Mouse (Mus musculus) forebrain, embryonic 14.5 days (tissue): ENCODE results near the gene Mvb12b. TPM values are rescaled to one million over a fixed set of nuclear protein-coding genes. Genes with fewer than 3 reads are reported as not detected.
A peak's percentile ranks its signal among the peaks of the same experiment; 100 is the strongest.

Experiments
- ATAC-seq: fragments of 200-750 bp; cut with Nextera tagmentation; 2 replicates; pipeline ENCODE4 v1.8.0; 2017; ENCODE audit warnings: mild to moderate bottlenecking, moderate library complexity
- DNase-seq: peaks from one replicate; pipeline ENCODE4 v3.0.0-alpha.2; 2015; ENCODE audit warnings: low spot score
- H3K27ac ChIP-seq: fragments of 300-500 bp; sonication (generic); 2 replicates; pipeline ENCODE4 v1.5.1; 2014; ENCODE audit warnings: low read depth, mild to moderate bottlenecking, control low read depth, low read length, moderate library complexity
- H3K27me3 ChIP-seq: fragments of 300-500 bp; sonication (generic); replicated peaks from 2 replicates; pipeline ENCODE4 v1.6.1; 2014; ENCODE audit warnings: low read length, control low read depth, mixed read lengths; ENCODE audit not compliant: control insufficient read depth, insufficient read depth
- H3K36me3 ChIP-seq: fragments of 300-500 bp; sonication (generic); 2 replicates; pipeline ENCODE4 v1.6.1; 2014; ENCODE audit warnings: low read length, control low read depth; ENCODE audit not compliant: control insufficient read depth, insufficient read depth
- H3K4me1 ChIP-seq: fragments of 300-500 bp; sonication (generic); 2 replicates; pipeline ENCODE4 v1.6.1; 2014; ENCODE audit warnings: antibody characterized with exemption, low read length, control low read depth; ENCODE audit not compliant: control insufficient read depth, insufficient read depth
- H3K4me2 ChIP-seq: fragments of 300-500 bp; sonication (generic); 2 replicates; pipeline ENCODE4 v1.6.1; 2014; ENCODE audit warnings: mild to moderate bottlenecking, control low read depth, low read length
- H3K4me3 ChIP-seq: fragments of 300-500 bp; sonication (generic); 2 replicates; pipeline ENCODE4 v1.5.1; 2014; ENCODE audit warnings: low read depth, low read length, control low read depth
- H3K9ac ChIP-seq: fragments of 300-500 bp; sonication (generic); 2 replicates; pipeline ENCODE4 v1.6.1; 2014; ENCODE audit warnings: mild to moderate bottlenecking, low read length, control low read depth, moderate library complexity
- H3K9me3 ChIP-seq: fragments of 300-500 bp; sonication (generic); replicated peaks from 2 replicates; pipeline ENCODE4 v1.6.1; 2016; ENCODE audit warnings: low read length, control low read depth, mixed read lengths; ENCODE audit not compliant: control insufficient read depth
- WGBS: fragments of 180-500 bp; shearing (Covaris S2); extraction: QIAGEN DNeasy Blood & Tissue Kit; methylation state at CpG from one replicate; pipeline ENCODE4 v1.1.7; 2014; 5-methylcytosine and 5-hydroxymethylcytosine counted together
- polyA plus RNA-seq: library from polyadenylated mRNA; unstranded; fragments of >200 nt; fragmentation: Nextera tagmentation; extraction: Ambion mirVana; gene quantifications from 2 replicates; pipeline ENCODE4 v1.2.1, GENCODE M21; 2014

Gene Mvb12b
- polyA plus RNA-seq, 1 experiment from 2014 or later, result 49.5 TPM

DNA sequence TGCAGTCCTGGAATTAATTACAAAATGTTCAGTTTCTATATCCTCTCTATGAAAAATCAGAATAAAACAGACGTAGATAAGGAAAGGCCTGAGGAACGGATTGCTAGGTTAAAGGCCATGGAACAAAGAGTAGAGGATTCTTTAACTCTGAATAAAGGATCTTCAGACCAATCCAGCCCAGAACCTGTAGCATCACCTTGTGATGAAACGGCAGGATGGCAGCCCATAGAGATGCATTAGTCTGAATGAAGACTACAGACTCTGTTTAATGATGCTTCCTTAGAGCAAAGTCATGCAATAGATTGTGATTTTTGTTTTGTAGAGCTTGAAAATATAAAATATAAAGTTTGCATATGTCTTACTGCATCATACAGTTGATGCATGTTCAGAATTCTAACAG lies 8.1 kb upstream of the Mvb12b start:
- ATAC-seq (no peak), DNase-seq (no peak)
- no peak overlapping the region for H3K9ac ChIP-seq
- WGBS, result 87% methylated on average over 3 of the region's 3 CpGs
- H3K9me3 ChIP-seq, result no peaks in the 10 kb centered on the region; the same call in 1 of the 2 replicates
- H3K4me3 ChIP-seq, result no peak overlapping the region
- no peaks in the 10 kb centered on the region for H3K4me1 ChIP-seq
- no peak overlapping the region for H3K4me2 ChIP-seq
- H3K36me3 ChIP-seq, result no peaks in the 10 kb centered on the region
- no peak overlapping the region for H3K27ac ChIP-seq
- no peaks in the 10 kb centered on the region for H3K27me3 ChIP-seq

- H3K9ac ChIP-seq, result no peak overlapping the region
- no peak overlapping the region for H3K27ac ChIP-seq
- H3K4me2 ChIP-seq, result no peak overlapping the region
- ATAC-seq (no peak), DNase-seq (no peak)
- H3K36me3 ChIP-seq, result no peaks in the 10 kb centered on the region
- no peaks in the 10 kb centered on the region for H3K27me3 ChIP-seq
- H3K9me3 ChIP-seq, result no peaks in the 10 kb centered on the region; the same call in 1 of the 2 replicates
- no peak overlapping the region for H3K4me3 ChIP-seq
- no peaks in the 10 kb centered on the region for H3K4me1 ChIP-seq
- WGBS, result 89% methylated on average over 3 of the region's 3 CpGs
Observed at GRCm38 (mm10) chr2:33893151-33893550, 5.4 kb upstream of the Mvb12b start.

DNA sequence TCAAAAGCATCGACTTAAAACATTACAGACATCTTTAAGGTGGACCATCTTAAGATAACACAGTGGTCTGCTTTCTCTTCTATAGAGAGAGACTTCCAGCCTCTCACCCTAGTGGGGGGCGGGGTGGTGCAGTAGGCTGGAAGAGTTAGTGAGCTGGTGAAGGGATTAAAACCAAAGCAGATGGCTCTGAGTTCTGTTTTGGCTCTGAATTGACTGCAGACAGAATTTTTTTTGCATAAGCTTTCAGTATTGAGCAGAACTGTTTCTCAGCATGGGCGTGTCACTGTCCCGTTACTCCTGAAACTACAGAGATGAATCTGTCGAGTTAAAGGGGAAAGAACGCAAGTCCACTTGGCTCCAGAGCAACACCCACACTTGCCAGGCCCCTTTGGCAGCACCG lies 4.6 kb upstream of the Mvb12b start:
- no peaks in the 10 kb centered on the region for H3K27me3 ChIP-seq
- no peak overlapping the region for H3K4me3 ChIP-seq
- DNase-seq (peak; percentile 64), ATAC-seq (peak; percentile 51; the same call in 1 of the 2 replicates)
- H3K4me2 ChIP-seq, result no peak overlapping the region
- no peaks in the 10 kb centered on the region; the same call in 1 of the 2 replicates for H3K9me3 ChIP-seq
- no peak overlapping the region for H3K9ac ChIP-seq
- no peak overlapping the region for H3K27ac ChIP-seq
- no peaks in the 10 kb centered on the region for H3K36me3 ChIP-seq
- peaks cover 5% of the 10 kb centered on the region; the same call in 1 of the 2 replicates for H3K4me1 ChIP-seq
- 77% methylated on average over 7 of the region's 7 CpGs for WGBS

DNA sequence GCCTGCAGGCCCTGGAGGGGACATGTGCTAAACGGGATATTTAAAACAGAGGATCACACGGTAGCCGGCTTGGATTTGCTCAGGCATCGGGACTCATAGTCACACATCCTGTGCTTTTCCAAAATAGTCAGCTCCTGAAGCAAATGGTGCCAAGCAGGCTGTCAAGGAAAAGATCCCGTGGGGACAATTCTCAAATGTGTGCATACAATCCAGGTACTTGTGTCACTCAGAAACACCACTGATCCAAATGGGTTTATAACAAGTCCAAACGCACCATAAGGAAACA lies 297 bp upstream of the Mvb12b start:
- Histone ChIP-seq H3K9ac (peak overlapping the region; percentile 100), H3K4me3 (peak overlapping the region; percentile 78), H3K4me1 (peaks cover 26% of the 10 kb centered on the region), H3K9me3 (no peaks in the 10 kb centered on the region; the same call in 1 of the 2 replicates), H3K36me3 (no peaks in the 10 kb centered on the region), H3K27ac (peak overlapping the region; percentile 98), H3K27me3 (no peaks in the 10 kb centered on the region), H3K4me2 (peak overlapping the region; percentile 93)
- 55% methylated on average over 6 of the region's 6 CpGs for WGBS
- ATAC-seq, result no peak; the same call in 1 of the 2 replicates
- DNase-seq, result no peak

DNA sequence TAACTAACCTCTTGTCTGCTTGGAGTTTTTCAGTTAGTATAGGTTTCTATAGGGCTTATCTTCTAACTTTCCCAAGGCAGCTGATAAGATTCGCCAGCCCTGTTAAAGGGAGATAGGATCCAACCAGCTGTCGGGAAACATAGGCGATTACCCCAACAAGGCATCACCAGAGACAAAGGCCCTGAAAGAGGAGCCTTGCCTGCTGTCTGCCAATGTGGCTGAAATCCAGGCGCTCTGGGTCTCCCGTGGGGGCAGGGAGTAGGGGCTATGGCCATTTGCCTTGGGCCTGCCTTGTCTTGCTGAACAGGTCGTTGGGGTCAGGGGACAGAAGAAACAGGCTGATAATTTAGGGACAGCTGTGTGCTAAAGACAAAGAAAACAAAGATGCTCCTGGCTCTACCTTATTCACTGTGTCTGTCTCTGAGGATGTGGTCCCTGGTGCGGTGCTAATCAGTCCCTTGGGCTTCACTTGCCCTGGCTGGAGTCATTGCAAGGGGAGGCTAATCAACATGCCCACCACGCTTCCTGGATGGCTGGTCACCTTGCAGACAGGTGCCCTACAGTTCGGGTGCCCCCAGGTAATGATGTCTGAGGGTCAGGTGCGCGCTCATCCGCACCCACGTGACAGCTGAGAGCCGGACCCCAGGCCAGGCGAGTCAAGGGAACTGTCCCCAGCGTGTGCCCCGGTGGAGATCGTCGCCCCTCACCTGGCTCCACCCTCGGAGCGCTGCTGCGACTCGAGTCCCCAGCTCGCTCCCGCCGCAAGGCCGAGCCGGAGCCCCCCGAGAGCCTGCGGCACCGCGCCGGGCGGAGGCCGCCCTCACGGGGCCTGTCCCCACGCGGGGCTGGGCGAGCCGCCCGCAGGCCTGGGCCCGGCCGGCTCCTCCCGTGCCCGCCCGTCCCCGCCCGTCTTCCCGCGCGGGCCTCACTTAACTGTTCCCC lies 1.1 kb downstream of the Mvb12b start:
- Histone ChIP-seq H3K4me3 (peak overlapping the region; percentile 78), H3K27me3 (no peaks in the 10 kb centered on the region), H3K4me1 (peaks cover 26% of the 10 kb centered on the region), H3K36me3 (no peaks in the 10 kb centered on the region; the same call in 1 of the 2 replicates), H3K4me2 (peak overlapping the region; percentile 93), H3K9me3 (no peaks in the 10 kb centered on the region; the same call in 1 of the 2 replicates), H3K27ac (peak overlapping the region; percentile 98), H3K9ac (peak overlapping the region; percentile 100)
- peak; percentile 78 for DNase-seq
- 2% methylated on average over 39 of the region's 51 CpGs for WGBS
- peak; percentile 69 for ATAC-seq

- WGBS, result 86% methylated on average over 3 of the region's 3 CpGs
- Histone ChIP-seq H3K27me3 (no peaks in the 10 kb centered on the region), H3K4me3 (no peak overlapping the region), H3K9me3 (no peaks in the 10 kb centered on the region), H3K4me2 (peak overlapping the region; percentile 93), H3K36me3 (no peaks in the 10 kb centered on the region; the same call in 1 of the 2 replicates), H3K4me1 (peaks cover 26% of the 10 kb centered on the region), H3K9ac (peak overlapping the region; percentile 3; the same call in 1 of the 2 replicates), H3K27ac (no peak overlapping the region)
- ATAC-seq (no peak), DNase-seq (no peak)
Observed at GRCm38 (mm10) chr2:33885264-33885651, 2.5 kb downstream of the Mvb12b start.

DNA sequence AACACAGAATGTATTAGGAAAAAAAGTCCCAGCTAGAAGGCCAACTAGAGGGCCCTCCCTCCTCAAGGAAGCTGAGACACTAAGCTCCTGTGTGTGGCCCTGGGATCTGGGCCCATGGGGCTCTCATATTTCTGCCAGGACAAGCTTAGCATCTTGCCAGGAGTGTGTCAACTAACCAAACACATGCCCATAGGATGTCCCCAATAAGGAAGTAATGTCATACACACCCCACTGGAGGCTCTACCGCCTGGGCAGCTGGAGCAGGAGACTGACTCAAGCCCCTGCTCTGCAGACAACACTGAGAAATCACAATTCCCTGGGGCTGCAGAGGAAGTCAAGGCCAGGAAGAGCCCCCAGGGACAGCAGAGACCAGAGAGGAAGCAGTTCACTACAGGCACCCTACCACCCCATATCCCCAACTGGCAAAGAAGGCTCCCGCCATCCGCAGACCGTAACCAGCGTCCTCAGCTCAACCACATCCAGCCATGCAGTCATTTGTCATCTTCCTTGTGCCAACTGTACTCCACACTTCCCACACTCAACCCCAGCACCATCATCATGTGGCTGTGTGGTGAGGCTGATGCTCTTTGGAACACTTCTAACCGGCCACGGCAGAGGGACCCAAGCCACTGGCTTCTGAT lies 3.0 kb downstream of the Mvb12b start:
- H3K9ac ChIP-seq, result peak overlapping the region; percentile 3; the same call in 1 of the 2 replicates
- 89% methylated on average over 7 of the region's 7 CpGs for WGBS
- H3K4me1 ChIP-seq, result peaks cover 26% of the 10 kb centered on the region
- H3K27ac ChIP-seq, result no peak overlapping the region
- H3K36me3 ChIP-seq, result no peaks in the 10 kb centered on the region; the same call in 1 of the 2 replicates
- no peak overlapping the region for H3K4me3 ChIP-seq
- ATAC-seq (no peak), DNase-seq (no peak)
- H3K4me2 ChIP-seq, result peak overlapping the region; percentile 93
- H3K9me3 ChIP-seq, result no peaks in the 10 kb centered on the region
- no peaks in the 10 kb centered on the region for H3K27me3 ChIP-seq

DNA sequence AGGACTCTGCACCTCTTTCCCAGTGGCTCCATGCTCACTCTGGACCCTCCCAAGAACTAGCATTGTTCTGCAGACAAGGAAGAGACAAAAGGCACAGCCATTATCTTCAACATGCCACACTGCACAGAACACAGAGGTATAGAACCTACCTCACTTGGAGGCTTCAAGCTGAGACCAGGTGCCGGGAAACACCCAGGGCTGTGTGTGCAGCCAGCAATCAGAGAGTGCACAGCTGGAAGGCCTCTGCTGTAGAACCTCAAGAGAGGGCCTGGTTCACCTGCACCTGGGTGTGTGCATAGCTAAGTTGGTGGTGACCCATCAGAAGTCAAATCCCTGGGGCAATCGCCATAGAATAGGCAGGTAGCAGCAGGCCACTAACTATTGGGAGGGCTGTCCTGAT lies 8.5 kb downstream of the Mvb12b start:
- ATAC-seq (no peak), DNase-seq (no peak)
- 80% methylated on average over 2 of the region's 2 CpGs for WGBS
- H3K9ac ChIP-seq, result no peak overlapping the region
- peaks cover 35% of the 10 kb centered on the region for H3K4me1 ChIP-seq
- H3K27ac ChIP-seq, result no peak overlapping the region
- H3K36me3 ChIP-seq, result peaks cover 1% of the 10 kb centered on the region; the same call in 1 of the 2 replicates
- H3K4me3 ChIP-seq, result no peak overlapping the region
- H3K9me3 ChIP-seq, result no peaks in the 10 kb centered on the region
- H3K27me3 ChIP-seq, result no peaks in the 10 kb centered on the region
- H3K4me2 ChIP-seq, result no peak overlapping the region
